Mouse (Mus musculus): ENCODE measurements around the gene Atad1.
"Not testable (repeated sequence)": the region's sequence is repeated elsewhere in the genome, so short reads cannot be mapped to it uniquely, and the experiment has no call there.

DNA sequence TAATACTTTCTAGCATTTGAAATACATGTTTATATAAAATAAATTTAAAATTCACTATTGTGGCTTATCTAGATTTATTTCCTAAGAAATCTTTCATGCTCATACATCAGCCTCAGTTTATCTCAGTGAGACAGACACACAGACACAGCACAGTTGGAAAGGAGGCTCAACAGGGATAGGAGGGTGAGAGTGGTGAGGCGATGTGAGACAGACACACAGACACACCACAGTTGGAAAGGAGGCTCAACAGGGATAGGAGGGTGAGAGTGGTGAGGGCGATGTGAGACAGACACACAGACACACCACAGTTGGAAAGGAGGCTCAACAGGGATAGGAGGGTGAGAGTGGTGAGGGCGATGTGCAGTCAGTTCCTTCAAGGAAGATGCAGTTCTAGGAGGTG, 48.4 kb upstream of the Atad1 start:
- not testable (repeated sequence) for TF ChIP-seq CTCF (IDR thresholded peaks at IDR 0.05; ENCODE audit: borderline replicate concordance, extremely low read depth, insufficient read depth, insufficient read length); POLR2A (IDR thresholded peaks at IDR 0.05; ENCODE audit: borderline replicate concordance, extremely low read depth, insufficient read depth, insufficient read length, poor library complexity, severe bottlenecking)
